Mouse (Mus musculus) kidney, postnatal 0 days (tissue): Measurements from ENCODE around the gene Gtf2h4. TPM values are rescaled to one million over a fixed set of nuclear protein-coding genes. Genes with fewer than 3 reads are reported as not detected.

ENCODE experiments used
- ATAC-seq: fragments of 200-750 bp; cut with Nextera tagmentation; replicated peaks from 2 replicates; pipeline ENCODE4 v1.8.0; 2017; ENCODE audit warnings: low read depth, moderate number of reproducible peaks, moderate TSS enrichment, moderate library complexity; ENCODE audit not compliant: low FRiP score
- DNase-seq: peaks from one replicate; pipeline ENCODE4 v3.0.0-alpha.2; 2016; ENCODE audit warnings: low spot score
- H3K27ac ChIP-seq: fragments of 300-500 bp; sonication (generic); 2 replicates; pipeline ENCODE4 v1.5.1; 2014; ENCODE audit warnings: mild to moderate bottlenecking
- H3K27me3 ChIP-seq: fragments of 300-500 bp; sonication (generic); 2 replicates; pipeline ENCODE4 v1.6.1; 2014; ENCODE audit warnings: low read length, mixed read lengths; ENCODE audit not compliant: insufficient read depth
- H3K36me3 ChIP-seq: fragments of 300-500 bp; sonication (generic); 2 replicates; pipeline ENCODE4 v1.6.1; 2014; ENCODE audit warnings: low read length, mixed read lengths; ENCODE audit not compliant: insufficient read depth
- H3K4me1 ChIP-seq: fragments of 300-500 bp; sonication (generic); replicated peaks from 2 replicates; pipeline ENCODE4 v1.6.1; 2014; ENCODE audit warnings: antibody characterized with exemption, low read length, mixed read lengths; ENCODE audit not compliant: insufficient read depth
- H3K4me2 ChIP-seq: fragments of 300-500 bp; sonication (generic); 2 replicates; pipeline ENCODE4 v1.6.1; 2014; ENCODE audit warnings: mild to moderate bottlenecking, low read length, moderate library complexity, mixed read lengths
- H3K4me3 ChIP-seq: fragments of 300-500 bp; sonication (generic); replicated peaks from 2 replicates; pipeline ENCODE4 v1.5.1; 2014; ENCODE audit warnings: low read depth, low read length
- H3K9ac ChIP-seq: fragments of 300-500 bp; sonication (generic); 2 replicates; pipeline ENCODE4 v1.6.1; 2014; ENCODE audit warnings: low read depth, low read length
- H3K9me3 ChIP-seq: fragments of 300-500 bp; sonication (generic); replicated peaks from 2 replicates; pipeline ENCODE4 v1.6.1; 2016; ENCODE audit warnings: low read length, inconsistent platforms, mixed read lengths
- CTCF ChIP-seq: IDR thresholded peaks from 2 replicates; pipeline ENCODE4 v1.5.1; 2016; ENCODE audit warnings: antibody characterized with exemption, low read depth, mild to moderate bottlenecking, moderate library complexity
- WGBS: fragments of 180-500 bp; shearing (Covaris S2); extraction: QIAGEN DNeasy Blood & Tissue Kit; methylation state at CpG from one replicate; pipeline ENCODE4 v1.1.7; 2014; 5-methylcytosine and 5-hydroxymethylcytosine counted together
- polyA plus RNA-seq: library from polyadenylated mRNA; unstranded; fragments of >200 nt; fragmentation: Nextera tagmentation; extraction: Ambion mirVana; gene quantifications from 2 replicates; pipeline ENCODE4 v1.2.1, GENCODE M21; 2015

Gtf2h4 gene
- polyA plus RNA-seq, 1 experiment from 2014 or later = 36.5 TPM

DNA sequence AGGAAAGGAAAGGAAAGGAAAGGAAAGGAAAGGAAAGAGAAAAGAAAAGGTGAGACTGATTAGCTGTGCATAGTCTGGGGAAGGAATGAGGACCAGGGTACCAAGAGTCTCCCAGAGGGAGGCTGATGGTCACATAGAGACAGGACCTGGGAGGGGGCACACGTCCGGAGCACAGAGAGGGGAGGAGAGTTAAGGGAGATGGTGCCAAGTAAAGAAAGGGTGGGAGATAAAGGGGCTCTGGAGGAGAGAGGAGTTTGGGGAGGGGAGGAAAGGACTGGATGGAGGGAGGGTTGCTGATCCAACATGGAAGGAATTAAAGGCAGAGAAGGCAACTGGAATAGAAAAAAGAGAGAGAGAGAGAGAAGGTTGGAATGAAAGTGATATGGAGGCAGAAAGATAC, 29.5 kb upstream of the Gtf2h4 start:
- Histone ChIP-seq H3K36me3 (no peaks in the 10 kb centered on the region), H3K4me1 (peaks cover 28% of the 10 kb centered on the region), H3K9ac (0 out of 2 replicates have a peak overlapping the region, but pooled peaks have one; percentile 84), H3K4me2 (peak overlapping the region; percentile 89), H3K27me3 (no peaks in the 10 kb centered on the region), H3K27ac (peak overlapping the region; percentile 99), H3K4me3 (peak overlapping the region; percentile 74), H3K9me3 (no peaks in the 10 kb centered on the region)
- ATAC-seq (no peak), DNase-seq (peak; percentile 18)
- WGBS = 8% methylated on average over 2 of the region's 2 CpGs
- TF ChIP-seq CTCF = no peak

DNA sequence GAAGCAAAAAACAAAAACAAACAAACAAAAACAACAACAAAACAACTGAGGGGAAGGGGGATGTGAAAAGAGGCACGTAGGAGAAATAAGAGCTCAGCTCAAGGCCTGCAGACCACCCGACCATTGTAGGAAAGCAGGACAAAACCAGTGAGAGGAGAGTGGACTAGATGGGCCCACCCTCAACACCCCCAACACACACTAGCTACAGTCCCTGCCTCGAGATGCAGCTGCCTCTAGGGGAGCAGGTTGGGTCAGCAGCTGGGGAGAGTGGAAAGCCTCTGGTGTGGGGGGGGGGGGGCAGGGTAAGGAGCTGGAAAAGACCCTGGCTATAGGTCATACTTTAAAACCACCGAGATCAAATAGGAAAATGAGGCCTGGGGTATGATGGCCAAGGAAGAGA, 29.1 kb upstream of the Gtf2h4 start:
- Histone ChIP-seq H3K4me1 (peaks cover 33% of the 10 kb centered on the region), H3K4me3 (peak overlapping the region; percentile 74), H3K9ac (peak overlapping the region; percentile 84; the same call in 1 of the 2 replicates), H3K36me3 (no peaks in the 10 kb centered on the region), H3K9me3 (no peaks in the 10 kb centered on the region), H3K27ac (peak overlapping the region; percentile 99), H3K4me2 (peak overlapping the region; percentile 89), H3K27me3 (no peaks in the 10 kb centered on the region)
- TF ChIP-seq CTCF = no peak
- DNase-seq (no peak), ATAC-seq (no peak)
- WGBS = 8% methylated on average over 4 of the region's 4 CpGs

DNA sequence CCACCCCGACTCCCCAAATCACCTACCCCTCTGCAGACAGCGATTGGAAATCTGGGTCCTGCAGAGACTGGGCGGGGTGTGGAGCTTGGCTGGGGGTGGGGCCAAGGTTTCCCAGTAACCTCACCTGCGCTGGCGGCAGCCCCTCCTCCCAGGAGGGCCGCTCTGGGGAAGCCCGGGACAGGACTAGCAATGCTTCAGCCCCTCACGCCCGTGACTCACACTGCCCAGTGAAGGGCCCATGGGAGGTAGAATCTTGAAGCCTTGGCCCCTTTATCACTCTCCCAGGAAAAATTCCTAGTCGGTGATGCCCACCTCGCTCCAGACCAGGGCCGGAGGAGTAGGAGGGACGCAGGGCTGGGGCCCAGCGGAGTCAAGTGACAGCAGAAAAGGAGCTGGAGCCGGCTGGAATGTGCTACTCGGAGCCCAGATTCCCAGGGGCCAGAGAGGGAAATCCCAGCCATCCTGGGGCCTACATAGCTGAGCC, 28.5 kb upstream of the Gtf2h4 start:
- H3K4me3 ChIP-seq = peak overlapping the region; percentile 74
- peaks cover 39% of the 10 kb centered on the region for H3K4me1 ChIP-seq
- ATAC-seq (peak; percentile 30), DNase-seq (peak; percentile 83)
- H3K9me3 ChIP-seq = no peaks in the 10 kb centered on the region
- no peaks in the 10 kb centered on the region for H3K36me3 ChIP-seq
- 2% methylated on average over 16 of the region's 16 CpGs for WGBS
- no peaks in the 10 kb centered on the region for H3K27me3 ChIP-seq
- peak overlapping the region; percentile 84 for H3K9ac ChIP-seq
- H3K4me2 ChIP-seq = peak overlapping the region; percentile 89
- no peak for TF ChIP-seq CTCF
- H3K27ac ChIP-seq = peak overlapping the region; percentile 99

DNA sequence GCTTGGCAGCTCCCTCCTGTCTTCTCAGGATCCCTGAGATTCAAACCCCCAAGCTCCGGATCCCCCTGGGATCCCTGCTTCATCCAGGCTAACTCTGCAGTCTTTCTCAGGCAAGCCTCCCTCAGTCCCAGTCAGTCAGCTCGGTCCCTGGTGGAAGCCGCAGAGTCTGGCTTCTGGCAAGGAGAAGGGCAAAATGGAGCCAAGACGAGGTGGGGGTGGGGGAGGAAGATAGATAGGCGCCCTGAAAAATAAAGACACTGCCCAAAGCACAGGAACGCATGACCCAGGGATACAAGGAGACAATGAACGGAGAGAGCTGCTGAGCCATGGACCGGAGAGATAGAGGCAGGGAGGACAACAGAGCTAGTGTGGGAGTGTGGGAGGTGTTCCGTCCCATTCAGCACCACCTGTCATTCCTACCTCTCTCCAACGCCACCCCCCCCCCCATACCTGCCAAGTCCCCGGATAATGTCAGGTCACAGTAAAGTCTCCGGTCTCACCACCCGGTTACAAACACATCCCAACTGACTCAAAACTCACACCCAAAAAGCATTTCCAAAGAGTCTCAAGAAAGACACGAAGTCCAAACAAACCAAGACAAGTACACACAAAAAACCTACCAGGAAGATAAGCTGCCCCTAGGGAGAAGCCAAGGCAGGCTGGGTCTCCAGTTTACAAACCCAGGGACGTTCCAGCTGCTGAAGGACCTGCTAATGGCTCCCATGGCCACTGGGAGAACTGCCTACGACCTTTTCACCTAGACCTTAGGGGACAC, 27.9 kb upstream of the Gtf2h4 start:
- TF ChIP-seq CTCF = no peak
- ATAC-seq (no peak), DNase-seq (peak; percentile 46)
- Histone ChIP-seq H3K4me3 (peak overlapping the region; percentile 74), H3K4me1 (peaks cover 42% of the 10 kb centered on the region), H3K27me3 (no peaks in the 10 kb centered on the region), H3K36me3 (no peaks in the 10 kb centered on the region), H3K4me2 (peak overlapping the region; percentile 89), H3K27ac (peak overlapping the region; percentile 99), H3K9ac (peak overlapping the region; percentile 84), H3K9me3 (no peaks in the 10 kb centered on the region)
- WGBS = 2% methylated on average over 16 of the region's 16 CpGs

DNA sequence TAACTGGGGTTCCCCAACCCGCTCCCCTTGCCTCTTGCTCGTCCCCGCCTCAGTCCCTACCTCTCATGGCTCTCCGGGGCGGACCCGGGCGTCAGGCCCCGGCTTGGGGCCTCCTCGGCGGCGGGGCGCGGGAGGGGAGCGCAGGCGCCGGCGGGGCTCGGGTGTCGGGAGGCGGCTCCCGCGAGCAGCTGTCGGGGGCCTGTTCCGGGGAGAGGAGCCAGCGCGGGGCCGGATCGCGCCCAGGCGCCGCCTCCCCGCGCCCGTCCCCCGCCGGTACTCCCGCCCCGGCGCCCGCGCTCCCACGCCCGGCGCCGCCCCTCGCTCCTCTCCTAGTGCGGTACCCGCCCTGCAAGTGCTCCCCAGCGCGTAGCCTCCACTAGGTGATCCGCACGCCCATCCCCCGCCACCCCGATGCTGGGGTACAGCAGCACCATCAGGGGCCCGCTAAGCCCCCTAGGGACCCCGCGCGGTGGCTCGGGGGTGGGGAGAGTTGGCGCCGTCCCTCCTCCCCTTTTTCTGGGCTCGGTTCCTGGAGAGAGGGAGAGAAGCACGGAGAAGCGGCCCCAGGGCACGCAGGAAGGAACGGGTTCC, 26.9 kb upstream of the Gtf2h4 start:
- Histone ChIP-seq H3K4me2 (peak overlapping the region; percentile 89), H3K4me1 (peaks cover 42% of the 10 kb centered on the region), H3K36me3 (no peaks in the 10 kb centered on the region), H3K27ac (peak overlapping the region; percentile 99), H3K9ac (peak overlapping the region; percentile 84), H3K27me3 (no peaks in the 10 kb centered on the region), H3K9me3 (no peaks in the 10 kb centered on the region), H3K4me3 (peak overlapping the region; percentile 74)
- ATAC-seq = peak; percentile 41
- 1% methylated on average over 43 of the region's 66 CpGs for WGBS
- TF ChIP-seq CTCF = 0 out of 2 replicates have a peak, but pooled peaks have one; percentile 9
- DNase-seq = peak; percentile 87

DNA sequence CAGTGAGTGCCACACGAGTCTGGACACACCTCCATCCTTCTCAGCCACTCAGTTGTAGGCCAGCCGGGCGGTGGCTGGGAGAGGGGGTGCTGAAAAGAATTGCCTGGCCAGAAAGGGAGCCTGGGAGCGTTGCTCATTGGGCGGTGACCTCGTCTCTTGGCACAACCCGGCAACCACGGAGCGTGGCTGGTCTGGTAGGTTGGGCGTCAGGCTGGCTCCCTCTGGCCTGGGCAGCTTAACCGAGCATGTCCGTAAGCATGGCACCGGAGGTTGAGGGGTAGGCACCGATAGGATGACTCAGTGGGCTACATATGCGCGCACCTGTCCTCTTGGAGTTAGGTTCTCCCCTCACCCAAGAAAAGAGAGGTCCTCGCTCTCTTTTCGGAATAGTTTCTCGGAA, 26.4 kb upstream of the Gtf2h4 start:
- 1% methylated on average over 19 of the region's 19 CpGs for WGBS
- H3K27me3 ChIP-seq = no peaks in the 10 kb centered on the region
- peak overlapping the region; percentile 99 for H3K27ac ChIP-seq
- DNase-seq = peak; percentile 86
- H3K4me1 ChIP-seq = peaks cover 39% of the 10 kb centered on the region
- H3K36me3 ChIP-seq = no peaks in the 10 kb centered on the region
- peak overlapping the region; percentile 89 for H3K4me2 ChIP-seq
- no peaks in the 10 kb centered on the region for H3K9me3 ChIP-seq
- H3K4me3 ChIP-seq = peak overlapping the region; percentile 74
- ATAC-seq = peak; percentile 65
- peak overlapping the region; percentile 84 for H3K9ac ChIP-seq
- TF ChIP-seq CTCF = no peak
